Mouse (Mus musculus): ENCODE measurements around the gene Ing2. TPM values are rescaled to one million over a fixed set of nuclear protein-coding genes. Genes with fewer than 3 reads are reported as not detected.

The Ing2 gene
- total RNA-seq, 2 experiments from 2014 or later = 6.5 to 6.8 TPM

Other genes with a start within 250 kb of the Ing2 start
- 10 to 100 TPM; 10.1 to 13.6 TPM for gene Stox2, start 229.2 kb downstream of the Ing2 start, total RNA-seq (2021)
- gene Trappc11, start 142.1 kb downstream of the Ing2 start, total RNA-seq (2021) = 10 to 100 TPM; 20.3 to 21.0 TPM
- 10 to 100 TPM; 59.3 TPM for gene Rwdd4a, start 141.9 kb downstream of the Ing2 start, total RNA-seq (2021)
- 1 to 10 TPM; 9.8 TPM for gene Cdkn2aip, start 38.4 kb upstream of the Ing2 start, total RNA-seq (2021)
- gene Cldn24, start 146.6 kb upstream of the Ing2 start, total RNA-seq (2021) = not detected
- gene Cldn22, start 148.9 kb upstream of the Ing2 start, total RNA-seq (2021) = not detected

All from heart, postnatal 36 days (tissue).